Mouse (Mus musculus) midbrain, embryonic 15.5 days (tissue): ENCODE data around the gene Zbtb41. TPM values are rescaled to one million over a fixed set of nuclear protein-coding genes. Genes with fewer than 3 reads are reported as not detected.
"Not testable (repeated sequence)": the region's sequence is repeated elsewhere in the genome, so short reads cannot be mapped to it uniquely, and the experiment has no call there.

Source experiments
- ATAC-seq: fragments of 200-750 bp; cut with Nextera tagmentation; replicated peaks from 2 replicates; pipeline ENCODE4 v1.8.0; 2017; ENCODE audit warnings: moderate TSS enrichment
- H3K27ac ChIP-seq: fragments of 300-500 bp; sonication (generic); 2 replicates; pipeline ENCODE4 v1.5.1; 2015; ENCODE audit warnings: mild to moderate bottlenecking, inconsistent platforms
- H3K27me3 ChIP-seq: fragments of 300-500 bp; sonication (generic); replicated peaks from 2 replicates; pipeline ENCODE4 v1.6.1; 2015; ENCODE audit warnings: inconsistent platforms
- H3K36me3 ChIP-seq: fragments of 300-500 bp; sonication (generic); replicated peaks from 2 replicates; pipeline ENCODE4 v1.6.1; 2015; ENCODE audit warnings: inconsistent platforms
- H3K4me1 ChIP-seq: fragments of 300-500 bp; sonication (generic); 2 replicates; pipeline ENCODE4 v1.6.1; 2015; ENCODE audit warnings: inconsistent platforms
- H3K4me2 ChIP-seq: fragments of 300-500 bp; sonication (generic); 2 replicates; pipeline ENCODE4 v1.6.1; 2015; ENCODE audit warnings: inconsistent platforms, mild to moderate bottlenecking, moderate library complexity
- H3K4me3 ChIP-seq: fragments of 300-500 bp; sonication (generic); 2 replicates; pipeline ENCODE4 v1.5.1; 2015; ENCODE audit warnings: mild to moderate bottlenecking, inconsistent platforms
- H3K9ac ChIP-seq: fragments of 300-500 bp; sonication (generic); 2 replicates; pipeline ENCODE4 v1.6.1; 2015; ENCODE audit warnings: mild to moderate bottlenecking, inconsistent platforms
- H3K9me3 ChIP-seq: fragments of 300-500 bp; sonication (generic); 2 replicates; pipeline ENCODE4 v1.6.1; 2016; ENCODE audit warnings: inconsistent platforms
- WGBS: fragments of 180-500 bp; shearing (Covaris S2); methylation state at CpG from one replicate; pipeline ENCODE4 v1.1.7; 2015; ENCODE audit warnings: mixed read lengths; 5-methylcytosine and 5-hydroxymethylcytosine counted together
- polyA plus RNA-seq: library from polyadenylated mRNA; unstranded; fragments of >200 nt; fragmentation: Nextera tagmentation; extraction: Ambion mirVana; gene quantifications from 2 replicates; pipeline ENCODE4 v1.2.1, GENCODE M21; 2015

The Zbtb41 gene
- polyA plus RNA-seq, 1 experiment from 2014 or later = 18.7 TPM

DNA sequence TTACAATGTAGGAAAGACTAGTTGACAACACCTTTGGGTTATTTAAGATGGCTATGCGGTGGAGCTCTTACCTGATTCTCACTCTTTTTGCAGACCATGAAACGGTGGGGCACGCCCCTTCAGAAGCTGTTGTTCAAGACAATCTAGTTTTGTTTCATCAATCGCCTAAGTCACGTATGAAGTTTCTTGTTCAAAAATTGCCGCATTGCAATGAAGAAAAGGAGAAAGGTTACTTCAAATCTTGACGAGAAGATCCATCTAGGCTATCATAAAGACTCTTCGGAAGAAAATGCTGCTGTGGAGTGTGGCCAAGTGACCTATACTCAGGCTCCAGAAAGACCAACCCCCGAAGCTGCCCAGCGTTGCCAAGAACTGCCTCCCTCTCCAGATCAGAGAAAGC lies 853 bp downstream of the Zbtb41 start:
- H3K9ac ChIP-seq = peak overlapping the region; percentile 79
- WGBS = 18% methylated on average over 10 of the region's 10 CpGs
- no peaks in the 10 kb centered on the region for H3K36me3 ChIP-seq
- H3K4me3 ChIP-seq = peak overlapping the region; percentile 78
- H3K9me3 ChIP-seq = no peaks in the 10 kb centered on the region
- H3K27ac ChIP-seq = peak overlapping the region; percentile 89
- peaks cover 39% of the 10 kb centered on the region for H3K4me1 ChIP-seq
- no peak; the same call in 1 of the 2 replicates for ATAC-seq
- H3K27me3 ChIP-seq = no peaks in the 10 kb centered on the region
- H3K4me2 ChIP-seq = peak overlapping the region; percentile 68

DNA sequence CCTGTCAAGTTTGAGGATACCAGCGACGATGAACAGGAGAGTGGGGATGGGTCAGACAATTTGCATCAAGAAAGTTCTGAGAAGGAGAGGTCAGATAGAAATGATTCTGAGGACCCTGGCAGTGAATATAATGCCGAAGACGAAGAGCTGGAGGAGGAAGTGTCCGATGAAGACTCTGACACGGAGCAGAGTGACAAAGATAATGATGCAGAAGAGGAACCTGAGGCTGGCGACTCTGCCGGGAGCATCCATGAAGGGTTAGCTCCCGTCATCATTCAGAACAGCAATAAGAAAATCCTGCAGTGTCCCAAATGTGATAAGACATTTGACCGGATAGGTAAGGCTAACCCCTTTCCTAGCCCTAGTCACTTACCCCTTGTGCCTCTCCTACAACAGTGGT lies 1.8 kb downstream of the Zbtb41 start:
- Histone ChIP-seq H3K9me3 (no peaks in the 10 kb centered on the region), H3K36me3 (0 out of 2 replicates have a peak, but pooled peaks cover under 1% of the 10 kb centered on the region), H3K27ac (no peak overlapping the region), H3K4me3 (peak overlapping the region; percentile 78), H3K4me2 (peak overlapping the region; percentile 68), H3K4me1 (peaks cover 39% of the 10 kb centered on the region), H3K27me3 (no peaks in the 10 kb centered on the region), H3K9ac (peak overlapping the region; percentile 79)
- 56% methylated on average over 10 of the region's 10 CpGs for WGBS
- no peak for ATAC-seq

DNA sequence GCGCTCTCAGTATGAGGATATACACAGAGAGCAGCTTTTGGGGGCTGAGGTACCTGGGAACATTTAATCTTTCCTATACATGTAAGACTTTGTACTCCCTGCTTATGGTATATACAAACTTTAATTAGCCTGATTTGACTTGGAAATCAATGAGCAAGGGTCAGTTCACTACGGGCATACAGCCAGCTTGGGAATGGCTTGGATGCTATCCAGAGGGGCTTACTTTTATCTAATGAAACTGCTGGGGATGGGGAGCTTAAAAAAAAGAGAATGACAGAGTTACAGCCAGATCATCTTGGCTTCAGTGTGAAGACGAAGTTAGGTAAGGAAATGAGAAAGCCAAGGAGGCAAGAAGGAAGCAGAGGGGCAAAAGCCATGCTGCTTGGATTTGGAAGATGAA lies 2.9 kb downstream of the Zbtb41 start:
- Histone ChIP-seq H3K4me1 (peaks cover 39% of the 10 kb centered on the region), H3K4me3 (peak overlapping the region; percentile 35), H3K9ac (peak overlapping the region; percentile 17; the same call in 1 of the 2 replicates), H3K27me3 (no peaks in the 10 kb centered on the region), H3K4me2 (peak overlapping the region; percentile 65), H3K36me3 (peaks cover 6% of the 10 kb centered on the region; the same call in 1 of the 2 replicates), H3K27ac (no peak overlapping the region), H3K9me3 (no peaks in the 10 kb centered on the region)
- WGBS = 31% methylated on average over 3 of the region's 3 CpGs
- ATAC-seq = no peak

DNA sequence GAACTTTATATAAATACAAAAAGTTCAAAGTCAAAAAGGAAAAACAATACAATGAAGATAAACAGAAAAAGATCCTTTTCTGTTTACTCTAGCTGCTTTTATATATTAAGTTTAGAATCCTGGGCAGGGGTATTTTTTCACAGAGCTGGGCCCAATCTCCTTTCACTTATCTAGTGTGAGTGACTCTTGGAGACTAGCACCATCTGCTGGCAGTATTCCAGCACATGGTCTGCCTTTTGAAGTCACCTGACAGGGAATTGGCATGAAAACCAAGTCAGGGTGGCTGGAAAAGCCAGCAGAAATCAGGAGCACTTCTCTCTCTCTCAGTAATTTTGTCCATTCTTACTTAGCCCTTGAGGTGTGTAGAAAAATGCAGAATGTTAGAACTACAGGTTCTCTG lies 16.3 kb downstream of the Zbtb41 start:
- Histone ChIP-seq H3K4me3 (no peak overlapping the region), H3K9ac (no peak overlapping the region), H3K27me3 (no peaks in the 10 kb centered on the region), H3K4me2 (no peak overlapping the region), H3K36me3 (peaks cover 30% of the 10 kb centered on the region), H3K27ac (no peak overlapping the region), H3K4me1 (no peaks in the 10 kb centered on the region), H3K9me3 (no peaks in the 10 kb centered on the region)
- peak; percentile 78 for ATAC-seq

DNA sequence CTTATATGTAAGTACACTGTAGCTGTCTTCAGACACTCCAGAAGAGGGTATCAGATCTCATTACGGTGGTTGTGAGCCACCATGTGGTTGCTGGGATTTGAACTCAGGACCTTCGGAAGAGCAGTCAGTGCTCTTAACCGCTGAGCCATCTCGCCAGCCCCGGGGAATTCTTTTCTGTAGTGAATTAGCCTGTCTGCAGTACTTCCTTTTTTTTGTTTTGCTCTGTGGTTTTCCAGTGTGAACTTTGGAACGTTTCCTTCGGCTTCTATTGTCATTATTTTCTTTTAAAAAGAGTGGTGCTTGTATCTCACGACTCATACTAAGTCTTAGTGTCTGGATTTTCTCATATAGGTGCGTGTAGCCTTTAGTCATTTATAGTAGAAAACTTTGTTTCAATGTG lies 21.0 kb downstream of the Zbtb41 start:
- WGBS = 91% methylated on average over 9 of the region's 9 CpGs
- not testable (repeated sequence) for H3K27ac ChIP-seq, H3K4me3 ChIP-seq, H3K9ac ChIP-seq, H3K9me3 ChIP-seq, H3K4me2 ChIP-seq, ATAC-seq, H3K4me1 ChIP-seq, H3K27me3 ChIP-seq
- H3K36me3 ChIP-seq = peaks cover 20% of the 10 kb centered on the region

- Histone ChIP-seq H3K9me3 (no peaks in the 10 kb centered on the region), H3K4me2 (peak within 1 kb of the TSS; percentile 98), H3K4me1 (peaks cover 11% of the 10 kb centered on the region), H3K36me3 (no peaks in the 10 kb centered on the region), H3K27me3 (no peaks in the 10 kb centered on the region), H3K27ac (no peak within 1 kb of the TSS), H3K9ac (peak within 1 kb of the TSS; percentile 26; the same call in 1 of the 2 replicates), H3K4me3 (peak within 1 kb of the TSS; percentile 57)
- whole genome bisulfite sequencing = under 1% methylated on average over 64 of the region's 65 CpGs
- ATAC-seq = peak; percentile 99
Measured at GRCm38 (mm10) chr1:139454340-139455225, 32.5 kb downstream of the Zbtb41 start, which contains the start of gene Aspm. TSS of gene Aspm (plus strand) at chr1:139454772.

- ATAC-seq = no peak; the same call in 1 of the 2 replicates
- WGBS = 2% methylated on average over 17 of the region's 17 CpGs
- Histone ChIP-seq H3K4me3 (peak overlapping the region; percentile 57), H3K9me3 (no peaks in the 10 kb centered on the region), H3K4me2 (peak overlapping the region; percentile 98), H3K36me3 (no peaks in the 10 kb centered on the region), H3K27me3 (no peaks in the 10 kb centered on the region), H3K9ac (peak overlapping the region; percentile 26; the same call in 1 of the 2 replicates), H3K4me1 (peaks cover 11% of the 10 kb centered on the region), H3K27ac (no peak overlapping the region)
Measured at GRCm38 (mm10) chr1:139455226-139455869, 33.3 kb downstream of the Zbtb41 start.

DNA sequence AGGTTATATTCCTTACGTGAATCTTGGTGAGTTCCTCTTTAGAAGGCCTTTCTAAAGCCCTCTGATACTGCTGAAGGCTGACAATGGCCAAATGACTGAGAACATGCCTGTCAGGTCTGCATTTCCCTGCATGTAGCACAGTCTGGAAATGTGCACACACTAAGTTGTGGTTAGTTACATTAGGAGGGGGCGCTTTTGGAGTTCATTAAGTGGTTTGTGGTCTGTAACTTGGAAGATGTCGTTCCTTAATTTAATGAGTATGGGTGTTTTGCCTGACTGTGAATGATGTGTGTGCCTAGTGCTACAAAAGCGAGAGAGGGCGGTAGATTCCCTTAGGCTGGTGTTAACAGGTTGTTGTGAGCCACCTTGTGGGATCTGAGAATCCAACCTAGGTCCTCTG lies 38.7 kb downstream of the Zbtb41 start:
- Histone ChIP-seq H3K9ac (no peak overlapping the region), H3K9me3 (no peaks in the 10 kb centered on the region), H3K4me3 (no peak overlapping the region), H3K36me3 (no peaks in the 10 kb centered on the region), H3K4me2 (no peak overlapping the region), H3K27ac (no peak overlapping the region), H3K27me3 (no peaks in the 10 kb centered on the region), H3K4me1 (no peaks in the 10 kb centered on the region)
- 85% methylated on average over 5 of the region's 5 CpGs for WGBS
- no peak for ATAC-seq

DNA sequence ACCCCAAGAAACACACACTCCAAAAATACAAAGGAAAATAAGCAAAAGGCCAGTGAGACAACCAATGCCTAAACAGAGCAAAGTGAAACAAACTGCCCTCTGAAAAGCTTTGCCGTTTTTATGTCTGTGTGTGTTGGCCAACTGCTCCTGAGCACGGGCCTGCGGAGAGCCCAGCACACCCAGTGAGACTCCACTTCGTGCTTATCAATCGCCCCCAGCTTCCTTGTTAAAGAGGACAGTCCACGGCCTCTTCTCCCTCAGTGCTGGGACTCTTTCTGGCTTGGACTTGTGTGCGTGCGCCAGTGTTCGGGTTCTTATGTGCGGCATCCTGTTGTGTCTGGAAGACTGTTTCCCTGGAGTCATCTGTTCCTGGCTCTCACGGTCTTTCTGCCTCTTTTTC lies 43.8 kb downstream of the Zbtb41 start:
- Histone ChIP-seq H3K9me3 (no peaks in the 10 kb centered on the region), H3K36me3 (no peaks in the 10 kb centered on the region), H3K27ac (no peak overlapping the region), H3K9ac (no peak overlapping the region), H3K4me2 (no peak overlapping the region), H3K27me3 (no peaks in the 10 kb centered on the region), H3K4me3 (no peak overlapping the region), H3K4me1 (no peaks in the 10 kb centered on the region)
- ATAC-seq = no peak
- WGBS = 89% methylated on average over 11 of the region's 11 CpGs

DNA sequence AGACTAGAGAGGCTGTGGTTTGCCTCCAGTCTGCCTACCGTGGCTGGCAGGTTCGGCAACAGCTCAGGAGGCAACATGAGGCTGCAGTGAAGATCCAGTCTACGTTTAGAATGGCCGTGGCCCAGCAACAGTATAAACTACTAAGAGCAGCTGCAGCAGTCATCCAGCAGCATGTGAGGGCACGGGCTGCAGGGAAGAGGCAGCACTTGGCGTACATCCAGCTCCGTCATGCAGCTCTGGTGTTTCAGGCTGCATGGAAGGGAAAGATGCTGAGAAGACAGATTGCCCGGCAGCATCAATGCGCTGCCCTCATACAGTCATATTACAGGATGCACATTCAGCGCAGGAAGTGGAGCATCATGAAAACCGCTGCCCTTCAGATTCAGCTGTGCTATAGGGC lies 56.8 kb downstream of the Zbtb41 start:
- Histone ChIP-seq H3K4me3 (no peak overlapping the region), H3K36me3 (no peaks in the 10 kb centered on the region), H3K9ac (no peak overlapping the region), H3K4me1 (no peaks in the 10 kb centered on the region), H3K27ac (no peak overlapping the region), H3K9me3 (no peaks in the 10 kb centered on the region), H3K27me3 (no peaks in the 10 kb centered on the region), H3K4me2 (no peak overlapping the region)
- ATAC-seq = no peak
- WGBS = 90% methylated on average over 11 of the region's 11 CpGs

DNA sequence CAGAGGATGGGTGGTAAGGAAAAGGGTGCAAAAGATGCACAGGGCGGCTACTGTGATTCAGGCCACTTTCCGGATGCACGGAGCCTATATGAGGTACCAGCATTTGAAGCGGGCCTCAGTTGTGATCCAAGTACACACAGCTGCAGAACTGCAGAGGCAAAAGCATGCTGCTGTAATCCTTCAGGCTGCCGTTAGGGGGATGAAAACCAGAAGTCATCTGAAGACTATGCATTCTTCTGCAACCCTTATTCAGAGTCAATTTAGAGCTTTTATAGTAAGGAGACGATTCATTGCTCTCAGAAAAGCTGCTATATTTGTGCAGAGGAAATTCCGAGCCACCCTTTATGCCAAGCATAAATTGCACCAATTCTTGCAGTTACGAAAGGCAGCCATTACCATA lies 58.2 kb downstream of the Zbtb41 start:
- Histone ChIP-seq H3K4me2 (no peak overlapping the region), H3K4me1 (no peaks in the 10 kb centered on the region), H3K9ac (no peak overlapping the region), H3K36me3 (no peaks in the 10 kb centered on the region), H3K27me3 (no peaks in the 10 kb centered on the region), H3K27ac (no peak overlapping the region), H3K4me3 (no peak overlapping the region), H3K9me3 (no peaks in the 10 kb centered on the region)
- ATAC-seq = no peak
- WGBS = 91% methylated on average over 8 of the region's 8 CpGs

GRCm38 (mm10) chr1:139481146-139481545 lies 59.1 kb downstream of the Zbtb41 start:
- Histone ChIP-seq H3K9me3 (no peaks in the 10 kb centered on the region), H3K4me3 (no peak overlapping the region), H3K27me3 (no peaks in the 10 kb centered on the region), H3K27ac (no peak overlapping the region), H3K4me1 (no peaks in the 10 kb centered on the region), H3K4me2 (no peak overlapping the region), H3K36me3 (no peaks in the 10 kb centered on the region), H3K9ac (no peak overlapping the region)
- 0 out of 2 replicates have a peak, but pooled peaks have one; percentile 66 for ATAC-seq
- WGBS = 77% methylated on average over 4 of the region's 4 CpGs
